Comparison of ENCODE assay signal across 7 mouse cellular contexts in genomic region chr10:42633361-42634121, GRCm38 (mm10). TPM values are rescaled to one million over a fixed set of nuclear protein-coding genes. Genes with fewer than 3 reads are reported as not detected.
DNase-seq lines count a peak whose midpoint lies in the region; ATAC-seq and TF ChIP-seq lines count a peak whose summit lies in the region.

No protein-coding gene starts in this region.

- H3K79me2 ChIP-seq in C2C12 (ENCODE audit: control insufficient read depth, insufficient read depth): no peaks in the 10 kb centered on the region

- H3K4me1 ChIP-seq in E14TG2a.4 (replicated peaks; ENCODE audit: low read depth, low read length): peaks cover 58% of the 10 kb centered on the region

- H3K4me3 ChIP-seq in C2C12 (ENCODE audit: insufficient read depth, poor library complexity, severe bottlenecking) (peak overlapping the region; percentile 23), E14TG2a.4 (replicated peaks; ENCODE audit: low read length) (peak overlapping the region; percentile 45)

- TF ChIP-seq CTCF in C2C12 (IDR thresholded peaks at IDR 0.05; ENCODE audit: control insufficient read depth, insufficient read depth, insufficient read length) (no peak), E14TG2a.4 (conservative IDR thresholded peaks at IDR 0.05; ENCODE audit: low read length) (no peak)

- ATAC-seq in granulocyte monocyte progenitor cell, adult 5-6 weeks (replicated peaks; ENCODE audit: poor library complexity, severe bottlenecking): peak; percentile 55

- no peaks in the 10 kb centered on the region for H3K36me3 ChIP-seq in C2C12 (ENCODE audit: control insufficient read depth, insufficient read depth)
- H3K36me3 ChIP-seq in E14TG2a.4 (ENCODE audit: insufficient read depth, low read length): no peaks in the 10 kb centered on the region

- no peaks in the 10 kb centered on the region for H3K79me3 ChIP-seq in C2C12 (ENCODE audit: low read depth)

- H3K27me3 ChIP-seq in C2C12 (ENCODE audit: control insufficient read depth, insufficient read depth, insufficient read length) (peaks cover 29% of the 10 kb centered on the region), E14TG2a.4 (ENCODE audit: insufficient read depth, low read length) (peaks cover 93% of the 10 kb centered on the region)

- peak overlapping the region; percentile 51 for H3ac ChIP-seq in C2C12 (ENCODE audit: control insufficient read depth, insufficient read length, low read depth)

- DNase-seq in kidney, postnatal 4 days: peak; percentile 13 to 38
- DNase-seq in naive thymus-derived CD4-positive, alpha-beta T cell, adult 2 months (ENCODE audit: low read depth): peak; percentile 71
- DNase-seq in layer of hippocampus, postnatal 14 days (ENCODE audit: low spot score in 2 of 2): no peak
- DNase-seq in spleen, postnatal 4 days (ENCODE audit: low spot score in 2 of 2): no peak

- no peaks in the 10 kb centered on the region for H3K9me3 ChIP-seq in E14TG2a.4 (ENCODE audit: low read length)

TF ChIP-seq in C2C12, 6 proteins besides CTCF, POLR2A, EP300 and RAD21:
- TF ChIP-seq MYOG (IDR thresholded peaks at IDR 0.05; ENCODE audit: control insufficient read depth, extremely low read depth, insufficient read length): no peak
- TF ChIP-seq CEBPB (IDR thresholded peaks at IDR 0.05; ENCODE audit: low read depth): no peak
- no peak for TF ChIP-seq MAX (IDR thresholded peaks at IDR 0.05)
- TF ChIP-seq FOSL1 (IDR thresholded peaks at IDR 0.05; ENCODE audit: insufficient read depth, low read length, poor library complexity, severe bottlenecking): no peak
- TF ChIP-seq USF1 (IDR thresholded peaks at IDR 0.05; ENCODE audit: low read depth): no peak
- no peak for TF ChIP-seq MYOD1 (IDR thresholded peaks at IDR 0.05; ENCODE audit: control insufficient read depth, insufficient read length, low read depth)

RNA-seq across cellular contexts. Expression of gene Ostm1, which starts 49.9 kb away (rescaled TPM):
- polyA plus RNA-seq in C2C12 (2012; fragmentation: generic; extraction: Trizol): 7.7 TPM
- total RNA-seq in granulocyte monocyte progenitor cell, adult 5-6 weeks (2014; fragmentation: Nextera tagmentation): 28.9 and 33.4 TPM in 2 replicates
- total RNA-seq in granulocyte monocyte progenitor cell, adult 5-6 weeks (2017): 47.2 and 48.5 TPM in 2 replicates
- total RNA-seq in layer of hippocampus, postnatal 14 days (2021): 10 to 100 TPM; 51.9 to 52.0 TPM

RNA-seq across cellular contexts. Expression of gene Nr2e1, which starts 50.1 kb away (rescaled TPM):
- not detected for polyA plus RNA-seq in C2C12 (2012; fragmentation: generic; extraction: Trizol)
- total RNA-seq in granulocyte monocyte progenitor cell, adult 5-6 weeks (2014; fragmentation: Nextera tagmentation): not detected in 2 replicates
- not detected in 2 replicates for total RNA-seq in granulocyte monocyte progenitor cell, adult 5-6 weeks (2017)
- 10 to 100 TPM; 13.3 to 14.9 TPM for total RNA-seq in layer of hippocampus, postnatal 14 days (2021)

Comparison
In these comparisons a context has a peak if more than half of its experiments do, and no peak if none do; other contexts are left out.
1. DNase-seq: peak in kidney, postnatal 4 days (2 of 2) and naive thymus-derived CD4-positive, alpha-beta T cell, adult 2 months (single experiment); none in layer of hippocampus, postnatal 14 days (0 of 2) and spleen, postnatal 4 days (0 of 2).
2. RNA of gene Nr2e1, which starts 50.1 kb away (total RNA-seq): 13.3 to 14.9 TPM in layer of hippocampus, postnatal 14 days; not detected in granulocyte monocyte progenitor cell, adult 5-6 weeks; every median in the first group is over 10 times any median in the second.